Mouse (Mus musculus): ENCODE measurements around the gene Nabp1. TPM values are rescaled to one million over a fixed set of nuclear protein-coding genes. Genes with fewer than 3 reads are reported as not detected.
"Not testable (repeated sequence)": the region's sequence is repeated elsewhere in the genome, so short reads cannot be mapped to it uniquely, and the experiment has no call there.

Nabp1 gene
- total and polyA plus RNA-seq, 3 experiments = 7.8 to 214 (median 75.8) TPM

- TF ChIP-seq CTCF (IDR thresholded peaks at IDR 0.05; ENCODE audit: low read depth, low read length) (no peak), TAL1 (conservative IDR thresholded peaks at IDR 0.05; ENCODE audit: low read depth, low read length) (no peak), GATA1 (IDR thresholded peaks at IDR 0.05; ENCODE audit: borderline replicate concordance, low read length) (no peak), GATA2 (IDR thresholded peaks at IDR 0.05; ENCODE audit: borderline replicate concordance, low read depth, low read length) (no peak), POLR2AphosphoS5 (IDR thresholded peaks at IDR 0.05; ENCODE audit: insufficient replicate concordance, low read depth, low read length) (no peak)
- Histone ChIP-seq H3K9me3 (replicated peaks) (no peaks in the 10 kb centered on the region), H3K36me3 (replicated peaks) (no peaks in the 10 kb centered on the region), H3K27me3 (ENCODE audit: insufficient read depth, low read length) (peaks cover 7% of the 10 kb centered on the region), H3K4me3 (ENCODE audit: low read depth, low read length) (no peak overlapping the region), H3K4me1 (ENCODE audit: insufficient read depth, low read depth, low read length) (peaks cover 15% of the 10 kb centered on the region)
- ATAC-seq (ENCODE audit: extremely low read depth, insufficient number of reproducible peaks, low FRiP score, poor library complexity, severe bottlenecking) = no peak
- DNase-seq (ENCODE audit: low spot score) = no peak
These were observed 29.4 kb downstream of the Nabp1 start for GRCm38 (mm10) chr1:51448789-51449188.

DNA sequence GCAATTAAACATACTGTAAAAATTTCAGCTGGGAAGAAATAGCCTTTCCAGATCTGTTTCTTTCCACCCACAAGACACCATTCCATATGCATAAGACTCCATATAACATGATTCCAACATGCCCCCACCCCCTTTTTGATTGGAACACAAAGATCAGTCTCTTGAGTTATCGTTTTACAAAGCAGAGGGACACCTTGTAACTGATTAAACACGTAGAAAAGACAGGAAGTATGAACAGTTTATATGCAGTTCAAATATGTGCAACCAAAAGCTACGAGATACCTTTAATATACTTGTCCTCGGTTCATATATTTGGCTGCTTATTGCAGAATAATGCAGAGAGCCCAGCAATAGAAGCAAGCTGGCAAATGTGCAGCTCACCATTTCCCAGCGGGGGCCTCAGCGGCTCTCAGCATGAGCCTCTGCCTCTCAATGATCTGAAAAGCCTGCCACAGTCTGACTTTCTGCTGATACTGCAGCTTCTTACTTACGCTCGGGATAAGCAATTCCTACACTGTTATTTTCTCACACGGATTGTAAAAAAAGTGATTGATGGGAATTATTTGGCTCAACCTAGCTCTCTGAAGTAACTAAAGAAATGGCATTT, 32.3 kb downstream of the Nabp1 start:
- ATAC-seq (ENCODE audit: extremely low read depth, insufficient number of reproducible peaks, low FRiP score, poor library complexity, severe bottlenecking) = no peak
- Histone ChIP-seq H3K4me3 (ENCODE audit: low read depth, low read length) (no peak overlapping the region), H3K36me3 (replicated peaks) (no peaks in the 10 kb centered on the region), H3K9me3 (replicated peaks) (no peaks in the 10 kb centered on the region), H3K4me1 (ENCODE audit: insufficient read depth, low read depth, low read length) (peaks cover 8% of the 10 kb centered on the region), H3K27me3 (ENCODE audit: insufficient read depth, low read length) (peaks cover 7% of the 10 kb centered on the region)
- DNase-seq (ENCODE audit: low spot score) = no peak
- TF ChIP-seq CTCF (IDR thresholded peaks at IDR 0.05; ENCODE audit: low read depth, low read length) (no peak), POLR2AphosphoS5 (IDR thresholded peaks at IDR 0.05; ENCODE audit: insufficient replicate concordance, low read depth, low read length) (no peak), GATA2 (IDR thresholded peaks at IDR 0.05; ENCODE audit: borderline replicate concordance, low read depth, low read length) (no peak), TAL1 (conservative IDR thresholded peaks at IDR 0.05; ENCODE audit: low read depth, low read length) (no peak), GATA1 (IDR thresholded peaks at IDR 0.05; ENCODE audit: borderline replicate concordance, low read length) (no peak)

DNA sequence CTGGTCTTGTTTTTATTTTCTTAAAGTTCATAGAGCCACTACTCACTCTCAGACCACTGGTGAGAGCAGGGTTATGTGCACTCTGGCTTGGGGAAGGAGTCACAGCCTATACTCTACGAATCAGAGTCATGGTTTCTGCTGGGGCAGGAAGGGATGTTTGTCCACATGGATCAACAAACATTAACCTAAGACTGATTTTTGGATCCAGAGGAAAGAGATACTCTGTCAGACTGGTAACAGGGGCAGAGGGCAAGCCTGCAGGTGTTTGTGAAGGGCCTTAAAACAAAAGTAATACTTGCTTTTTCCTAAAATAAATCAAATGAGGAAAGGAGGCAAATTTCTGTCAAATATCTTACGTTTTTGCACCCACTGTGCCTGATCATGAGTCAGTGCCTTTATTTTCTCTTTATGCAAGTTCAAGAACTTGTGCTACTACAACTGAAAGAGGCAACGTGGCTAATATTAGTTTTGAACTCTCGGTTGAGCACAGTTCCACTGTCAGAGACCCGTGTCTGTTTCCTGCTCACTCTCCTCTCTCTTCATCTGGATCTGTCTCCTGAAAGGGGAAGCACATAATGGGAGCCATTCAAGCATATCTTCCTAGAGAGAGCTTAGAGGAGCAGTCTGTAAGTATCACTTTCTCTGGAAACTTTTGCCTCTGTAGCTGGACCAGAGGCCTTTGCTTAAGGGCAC, 32.9 kb downstream of the Nabp1 start:
- no peak for TF ChIP-seq TAL1 (conservative IDR thresholded peaks at IDR 0.05; ENCODE audit: low read depth, low read length)
- TF ChIP-seq POLR2AphosphoS5 (IDR thresholded peaks at IDR 0.05; ENCODE audit: insufficient replicate concordance, low read depth, low read length) = no peak
- TF ChIP-seq GATA1 (IDR thresholded peaks at IDR 0.05; ENCODE audit: borderline replicate concordance, low read length) = no peak
- TF ChIP-seq CTCF (IDR thresholded peaks at IDR 0.05; ENCODE audit: low read depth, low read length) = no peak
- no peaks in the 10 kb centered on the region for H3K9me3 ChIP-seq (replicated peaks)
- ATAC-seq (ENCODE audit: extremely low read depth, insufficient number of reproducible peaks, low FRiP score, poor library complexity, severe bottlenecking) = no peak
- peaks cover 7% of the 10 kb centered on the region for H3K27me3 ChIP-seq (ENCODE audit: insufficient read depth, low read length)
- H3K4me1 ChIP-seq (ENCODE audit: insufficient read depth, low read depth, low read length) = peaks cover 8% of the 10 kb centered on the region
- DNase-seq (ENCODE audit: low spot score) = no peak
- no peaks in the 10 kb centered on the region for H3K36me3 ChIP-seq (replicated peaks)
- H3K4me3 ChIP-seq (ENCODE audit: low read depth, low read length) = no peak overlapping the region

DNA sequence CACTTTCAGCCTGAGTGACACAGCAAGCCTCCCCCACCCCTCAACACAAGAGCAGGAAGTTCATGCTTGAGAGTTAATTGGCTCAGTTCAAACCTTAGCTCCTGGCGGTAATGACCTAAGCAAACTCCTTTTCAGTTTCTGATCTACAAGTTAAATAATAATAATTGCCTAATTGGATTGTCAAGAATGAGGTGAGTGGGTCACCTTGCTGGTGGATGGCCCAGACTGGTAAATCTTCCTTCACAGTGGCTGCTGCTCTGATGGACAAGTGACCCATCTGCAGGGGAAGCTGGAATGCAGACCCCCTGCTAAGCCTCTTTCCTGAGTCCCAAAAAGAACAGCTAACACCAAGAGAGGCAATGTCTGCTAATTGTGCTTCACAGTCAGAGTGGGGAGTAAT, 48.5 kb downstream of the Nabp1 start:
- DNase-seq (ENCODE audit: low spot score) = no peak
- Histone ChIP-seq H3K36me3 (replicated peaks) (no peaks in the 10 kb centered on the region), H3K4me3 (ENCODE audit: low read depth, low read length) (no peak overlapping the region), H3K4me1 (ENCODE audit: insufficient read depth, low read depth, low read length) (no peaks in the 10 kb centered on the region), H3K27me3 (ENCODE audit: insufficient read depth, low read length) (peaks cover 2% of the 10 kb centered on the region; the same call in 1 of the 2 replicates), H3K9me3 (replicated peaks) (no peaks in the 10 kb centered on the region)
- TF ChIP-seq GATA2 (IDR thresholded peaks at IDR 0.05; ENCODE audit: borderline replicate concordance, low read depth, low read length) (no peak), POLR2AphosphoS5 (IDR thresholded peaks at IDR 0.05; ENCODE audit: insufficient replicate concordance, low read depth, low read length) (no peak), GATA1 (IDR thresholded peaks at IDR 0.05; ENCODE audit: borderline replicate concordance, low read length) (no peak), CTCF (IDR thresholded peaks at IDR 0.05; ENCODE audit: low read depth, low read length) (no peak), TAL1 (conservative IDR thresholded peaks at IDR 0.05; ENCODE audit: low read depth, low read length) (no peak)
- no peak for ATAC-seq (ENCODE audit: extremely low read depth, insufficient number of reproducible peaks, low FRiP score, poor library complexity, severe bottlenecking)

- ATAC-seq (ENCODE audit: extremely low read depth, insufficient number of reproducible peaks, low FRiP score, poor library complexity, severe bottlenecking) = no peak
- no peak overlapping the region for H3K4me3 ChIP-seq (ENCODE audit: low read depth, low read length)
- peaks cover 4% of the 10 kb centered on the region for H3K27me3 ChIP-seq (ENCODE audit: insufficient read depth, low read length)
- no peaks in the 10 kb centered on the region for H3K36me3 ChIP-seq (replicated peaks)
- TF ChIP-seq GATA1 (IDR thresholded peaks at IDR 0.05; ENCODE audit: borderline replicate concordance, low read length) = no peak
- no peak for TF ChIP-seq CTCF (IDR thresholded peaks at IDR 0.05; ENCODE audit: low read depth, low read length)
- TF ChIP-seq GATA2 (IDR thresholded peaks at IDR 0.05; ENCODE audit: borderline replicate concordance, low read depth, low read length) = no peak
- no peak for TF ChIP-seq TAL1 (conservative IDR thresholded peaks at IDR 0.05; ENCODE audit: low read depth, low read length)
- no peak for TF ChIP-seq POLR2AphosphoS5 (IDR thresholded peaks at IDR 0.05; ENCODE audit: insufficient replicate concordance, low read depth, low read length)
- no peaks in the 10 kb centered on the region for H3K9me3 ChIP-seq (replicated peaks)
- no peaks in the 10 kb centered on the region for H3K4me1 ChIP-seq (ENCODE audit: insufficient read depth, low read depth, low read length)
- DNase-seq (ENCODE audit: low spot score) = no peak
These were observed 51.9 kb downstream of the Nabp1 start for GRCm38 (mm10) chr1:51426298-51426697.

GRCm38 (mm10) chr1:51421029-51421428, 57.2 kb downstream of the Nabp1 start:
- H3K4me3 ChIP-seq (ENCODE audit: low read depth, low read length); ATAC-seq (ENCODE audit: extremely low read depth, insufficient number of reproducible peaks, low FRiP score, poor library complexity, severe bottlenecking); H3K4me1 ChIP-seq (ENCODE audit: insufficient read depth, low read depth, low read length); H3K9me3 ChIP-seq (replicated peaks); H3K27me3 ChIP-seq (ENCODE audit: insufficient read depth, low read length); H3K36me3 ChIP-seq (replicated peaks); DNase-seq (ENCODE audit: low spot score): not testable (repeated sequence)

Measured in G1E (cell line).